15 mouse cellular contexts compared by ENCODE assay signal in the genomic region with DNA sequence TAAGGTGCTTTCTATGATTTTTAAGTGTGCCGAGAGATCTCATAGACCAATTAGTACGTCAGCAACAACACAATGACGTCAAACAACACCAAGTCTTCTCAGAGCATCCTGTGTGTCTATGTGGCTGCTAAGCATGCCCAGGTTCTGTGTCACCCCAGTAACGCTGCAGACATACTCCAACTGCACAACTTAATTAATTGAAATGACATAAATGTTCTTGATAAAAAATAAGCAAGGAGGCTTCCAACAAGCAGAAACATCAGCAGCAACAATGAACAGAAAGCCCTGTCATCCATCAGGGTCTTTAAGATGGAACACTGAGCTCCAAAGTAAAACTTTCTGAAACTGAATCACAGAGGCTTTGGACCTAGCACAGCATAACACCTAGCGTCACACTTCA. TPM values are rescaled to one million over a fixed set of nuclear protein-coding genes. Genes with fewer than 3 reads are reported as not detected.
DNase-seq lines count a peak whose midpoint lies in the region; ATAC-seq and TF ChIP-seq lines count a peak whose summit lies in the region.
"Had no signal": no experiment of that assay in that cellular context is flagged by ENCODE, and none has a peak within 500 bp of the region (broad histone marks: within the 10 kb centered on the region; RNA-seq: fewer than 3 reads in every experiment).

No protein-coding gene starts in this region.

- H3K36me3 ChIP-seq in embryonic facial prominence, embryonic 12.5 days = no peaks in the 10 kb centered on the region
- peaks cover 66% of the 10 kb centered on the region for H3K36me3 ChIP-seq in embryonic facial prominence, embryonic 10.5 days (replicated peaks)
- peaks cover 6% of the 10 kb centered on the region for H3K36me3 ChIP-seq in kidney, embryonic 16.5 days (ENCODE audit: insufficient read depth, low read length)
- no peaks in the 10 kb centered on the region for H3K36me3 ChIP-seq in hindbrain, postnatal 0 days (ENCODE audit: insufficient read depth, low read length)
- H3K36me3 ChIP-seq: G1E; limb, embryonic 15.5 days had no signal

- H3K4me2 ChIP-seq in embryonic facial prominence, embryonic 12.5 days (replicated peaks) = 0 out of 2 replicates have a peak overlapping the region, but pooled peaks have one; percentile 7
- H3K4me2 ChIP-seq in kidney, embryonic 16.5 days (replicated peaks; ENCODE audit: low read depth, low read length) = peak overlapping the region; percentile 40
- H3K4me2 ChIP-seq in hindbrain, postnatal 0 days (ENCODE audit: low read depth, low read length) = peak overlapping the region; percentile 11
- H3K4me2 ChIP-seq: limb, embryonic 15.5 days had no signal

- no peaks in the 10 kb centered on the region for H3K27me3 ChIP-seq in embryonic facial prominence, embryonic 12.5 days
- peaks cover 20% of the 10 kb centered on the region for H3K27me3 ChIP-seq in embryonic facial prominence, embryonic 10.5 days (replicated peaks; ENCODE audit: low read depth, poor library complexity, severe bottlenecking)
- no peaks in the 10 kb centered on the region for H3K27me3 ChIP-seq in kidney, embryonic 16.5 days (ENCODE audit: insufficient read depth, low read length)
- 0 out of 2 replicates have a peak, but pooled peaks cover 8% of the 10 kb centered on the region for H3K27me3 ChIP-seq in hindbrain, postnatal 0 days (ENCODE audit: insufficient read depth, low read length)

- TF ChIP-seq POLR2A in olfactory bulb, adult 2 months (IDR thresholded peaks at IDR 0.05; ENCODE audit: insufficient read depth, low read depth, low read length) = no peak

- no peak for ATAC-seq in embryonic facial prominence, embryonic 12.5 days (ENCODE audit: insufficient number of reproducible peaks, insufficient read depth, low FRiP score, low TSS enrichment)
- no peak for ATAC-seq in kidney, embryonic 16.5 days (ENCODE audit: low FRiP score, low TSS enrichment)
- ATAC-seq in hindbrain, postnatal 0 days = no peak

- peaks cover 11% of the 10 kb centered on the region; the same call in 1 of the 2 replicates for H3K4me1 ChIP-seq in embryonic facial prominence, embryonic 12.5 days
- peaks cover 56% of the 10 kb centered on the region for H3K4me1 ChIP-seq in embryonic facial prominence, embryonic 10.5 days
- H3K4me1 ChIP-seq in kidney, embryonic 16.5 days (ENCODE audit: insufficient read depth, low read length) = peaks cover 59% of the 10 kb centered on the region
- H3K4me1 ChIP-seq in hindbrain, postnatal 0 days (ENCODE audit: insufficient read depth, low read length) = no peaks in the 10 kb centered on the region
- peaks cover 1% of the 10 kb centered on the region; the same call in 1 of the 2 replicates for H3K4me1 ChIP-seq in olfactory bulb, adult 2 months (ENCODE audit: control insufficient read depth, insufficient read depth, low read length)
- H3K4me1 ChIP-seq: limb, embryonic 15.5 days had no signal

- H3K4me3 ChIP-seq in embryonic facial prominence, embryonic 12.5 days = no peak overlapping the region
- H3K4me3 ChIP-seq in embryonic facial prominence, embryonic 10.5 days = no peak overlapping the region
- peak overlapping the region; percentile 25 for H3K4me3 ChIP-seq in kidney, embryonic 16.5 days (ENCODE audit: low read length)
- H3K4me3 ChIP-seq in hindbrain, postnatal 0 days (ENCODE audit: low read length) = 0 out of 2 replicates have a peak overlapping the region, but pooled peaks have one; percentile 9
- no peak overlapping the region for H3K4me3 ChIP-seq in olfactory bulb, adult 2 months (ENCODE audit: insufficient read depth, low read depth, low read length)
- H3K4me3 ChIP-seq: limb, embryonic 15.5 days had no signal

- no peak for DNase-seq in embryonic facial prominence, embryonic 10.5 days (ENCODE audit: low spot score)
- no peak for DNase-seq in kidney, postnatal 14 days
- DNase-seq in hindbrain, postnatal 0 days (ENCODE audit: low spot score) = peak; percentile 9
- DNase-seq in right cerebral cortex, adult 2 months (ENCODE audit: low spot score in 2 of 2) = no peak
- DNase-seq in thymus, postnatal 14 days = no peak
- DNase-seq: kidney, adult 18-20 months; layer of hippocampus, postnatal 36 days; lung, postnatal 10 days had no signal

- no peaks in the 10 kb centered on the region for H3K9me3 ChIP-seq in embryonic facial prominence, embryonic 12.5 days
- no peaks in the 10 kb centered on the region for H3K9me3 ChIP-seq in embryonic facial prominence, embryonic 10.5 days
- H3K9me3 ChIP-seq in kidney, embryonic 16.5 days (ENCODE audit: low read length) = no peaks in the 10 kb centered on the region
- no peaks in the 10 kb centered on the region for H3K9me3 ChIP-seq in hindbrain, postnatal 0 days (ENCODE audit: low read length)
- H3K9me3 ChIP-seq: limb, embryonic 15.5 days had no signal

- no peak overlapping the region for H3K9ac ChIP-seq in embryonic facial prominence, embryonic 12.5 days
- 0 out of 2 replicates have a peak overlapping the region, but pooled peaks have one; percentile 12 for H3K9ac ChIP-seq in kidney, embryonic 16.5 days (replicated peaks; ENCODE audit: low read length)
- no peak overlapping the region for H3K9ac ChIP-seq in hindbrain, postnatal 0 days (replicated peaks; ENCODE audit: low read length)
- H3K9ac ChIP-seq: limb, embryonic 15.5 days had no signal

- no peak for TF ChIP-seq CTCF in hindbrain, postnatal 0 days (IDR thresholded peaks at IDR 0.05; ENCODE audit: low read depth)
- TF ChIP-seq CTCF in olfactory bulb, adult 2 months (IDR thresholded peaks at IDR 0.05; ENCODE audit: insufficient read depth, low read depth, low read length) = no peak

- no peak overlapping the region for H3K27ac ChIP-seq in embryonic facial prominence, embryonic 12.5 days
- H3K27ac ChIP-seq in embryonic facial prominence, embryonic 10.5 days (replicated peaks) = no peak overlapping the region
- peak overlapping the region; percentile 54 for H3K27ac ChIP-seq in kidney, embryonic 16.5 days (ENCODE audit: low read length)
- H3K27ac ChIP-seq in hindbrain, postnatal 0 days = no peak overlapping the region
- H3K27ac ChIP-seq in olfactory bulb, adult 2 months (ENCODE audit: insufficient read depth, low read depth, low read length) = peak overlapping the region; percentile 82
- H3K27ac ChIP-seq: limb, embryonic 15.5 days had no signal

- WGBS in embryonic facial prominence, embryonic 12.5 days = 78% methylated on average over 5 of the region's 5 CpGs
- 80% methylated on average over 5 of the region's 5 CpGs for WGBS in embryonic facial prominence, embryonic 10.5 days
- 49% methylated on average over 5 of the region's 5 CpGs for WGBS in kidney, embryonic 16.5 days
- WGBS in hindbrain, postnatal 0 days = 60% methylated on average over 5 of the region's 5 CpGs
- WGBS in olfactory bulb, adult 2 months = 18% methylated on average over 5 of the region's 5 CpGs

RNA-seq across cellular contexts. Expression of a gene that starts 11.7 kb away (rescaled TPM):
- polyA plus RNA-seq in embryonic facial prominence, embryonic 12.5 days (2016; fragmentation: Nextera tagmentation; extraction: Ambion mirVana) = 71.2 and 71.7 TPM in 2 replicates
- 67.0 and 71.9 TPM in 2 replicates for polyA plus RNA-seq in embryonic facial prominence, embryonic 10.5 days (2016; fragmentation: Nextera tagmentation; extraction: Ambion mirVana)
- polyA plus RNA-seq in kidney, embryonic 16.5 days (2015; fragmentation: Nextera tagmentation; extraction: Ambion mirVana) = 72.6 and 90.3 TPM in 2 replicates
- total RNA-seq in hindbrain, postnatal 0 days (2014; rRNA removed) = 132 and 133 TPM in 2 replicates
- 94.4 and 105 TPM in 2 replicates for polyA plus RNA-seq in hindbrain, postnatal 0 days (2015; fragmentation: Nextera tagmentation; extraction: Ambion mirVana)
- polyA plus RNA-seq in olfactory bulb, adult 2 months (2012; ENCODE audit: insufficient read depth, insufficient read length, low replicate concordance, missing spikeins) = 180 and 356 TPM in 2 replicates
- total RNA-seq: common myeloid progenitor, adult 5-6 weeks; granulocyte monocyte progenitor cell, adult 5-6 weeks had no signal

Comparison
In these comparisons a context has a peak if more than half of its experiments do, and no peak if none do; other contexts are left out.
1. H3K27ac ChIP-seq: peak in kidney, embryonic 16.5 days (single experiment) and olfactory bulb, adult 2 months (single experiment); none in embryonic facial prominence, embryonic 12.5 days (single experiment), embryonic facial prominence, embryonic 10.5 days (single experiment) and hindbrain, postnatal 0 days (single experiment).
2. H3K4me3 ChIP-seq: peak in kidney, embryonic 16.5 days (single experiment) and hindbrain, postnatal 0 days (single experiment); none in embryonic facial prominence, embryonic 12.5 days (single experiment), embryonic facial prominence, embryonic 10.5 days (single experiment) and olfactory bulb, adult 2 months (single experiment).
3. Peak in every context shown above with its lines, with median percentiles within 50 percentile points of each other: H3K4me2 ChIP-seq.